Mouse (Mus musculus) MEL (cell line): ENCODE results near the gene Shisal2b.

Source experiments
- EP300 ChIP-seq, 2 experiments: IDR thresholded peaks; 2 replicates each; pipeline ENCODE4 v1.6.1; 2011; ENCODE audit warnings: improper control_type of control experiment in 2 of 2, low read length in 2 of 2, low read depth in 1 of 2, mild to moderate bottlenecking in 1 of 2
- KAT2A ChIP-seq: conservative IDR thresholded peaks from 2 replicates; pipeline ENCODE4 v1.6.1; 2012; ENCODE audit warnings: low read depth, low read length, improper control_type of control experiment, inconsistent platforms

GRCm38 (mm10) chr13:104832811-104833210, 30.9 kb downstream of the Shisal2b start:
- TF ChIP-seq EP300 (IDR thresholded peaks at IDR 0.05; ENCODE audit: low read depth in 1 of 2, low read length in 2 of 2) (no peak), KAT2A (no peak)
